Mouse (Mus musculus): ENCODE results near the gene Clcn6.
"Not testable (repeated sequence)": the region's sequence is repeated elsewhere in the genome, so short reads cannot be mapped to it uniquely, and the experiment has no call there.

Clcn6 gene

GRCm38 (mm10) chr4:148065702-148066400, 27.2 kb upstream of the Clcn6 start:
- no peak for DNase-seq

DNA sequence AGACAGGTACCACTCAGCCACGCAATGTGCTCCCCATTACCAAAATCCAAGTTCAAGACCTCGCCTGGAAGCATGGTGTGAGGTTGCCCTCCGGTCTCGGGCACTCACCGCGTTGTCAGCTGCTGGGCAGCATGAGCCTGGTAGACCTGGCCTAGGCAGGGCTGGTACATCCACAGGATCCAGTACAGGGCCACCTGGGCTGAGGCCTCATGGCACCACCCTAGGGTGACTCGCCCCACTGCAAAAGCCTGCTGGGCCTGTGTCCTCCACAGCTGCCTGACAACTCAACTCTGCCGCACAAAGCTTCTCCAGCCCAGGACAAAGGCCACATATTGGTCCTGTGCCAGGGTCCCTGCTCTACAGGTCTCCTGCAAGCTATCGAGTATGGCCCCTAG, 22.5 kb upstream of the Clcn6 start:
- no peak for DNase-seq

GRCm38 (mm10) chr4:148060120-148061085, 21.8 kb upstream of the Clcn6 start:
- peak in 1 of 2 experiments; percentile 42 for DNase-seq

GRCm38 (mm10) chr4:148058993-148059392, 20.4 kb upstream of the Clcn6 start:
- DNase-seq, result no peak

DNA sequence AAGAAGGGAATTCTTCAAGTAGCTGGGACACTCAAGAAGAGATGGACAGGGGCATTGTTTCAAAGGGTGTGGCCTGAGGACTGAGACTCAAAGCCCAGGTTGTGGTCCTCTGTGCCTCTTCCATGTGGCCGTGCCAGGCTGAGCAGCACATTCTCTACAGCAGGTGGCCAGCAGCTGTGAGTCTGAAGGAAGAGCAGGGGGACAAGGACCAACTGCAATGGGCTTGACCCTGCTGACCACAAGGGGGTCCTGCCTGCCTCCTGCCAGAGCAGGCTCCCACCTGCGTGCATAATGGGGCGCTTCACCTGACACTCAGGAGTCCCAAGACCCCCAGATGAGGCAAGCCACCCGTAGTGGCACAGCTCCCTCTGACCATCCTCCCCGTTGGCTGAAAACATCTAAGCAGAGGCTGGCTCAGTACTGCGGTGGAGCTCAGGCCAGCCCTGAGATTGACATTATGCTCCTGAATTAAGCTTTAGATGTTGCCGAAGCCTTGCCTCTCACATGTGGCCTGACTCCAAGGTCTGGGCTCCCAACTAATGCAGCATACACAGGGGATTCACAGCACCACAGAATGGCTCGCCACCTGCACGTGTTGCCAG, 19.7 kb upstream of the Clcn6 start:
- no peak for DNase-seq

DNA sequence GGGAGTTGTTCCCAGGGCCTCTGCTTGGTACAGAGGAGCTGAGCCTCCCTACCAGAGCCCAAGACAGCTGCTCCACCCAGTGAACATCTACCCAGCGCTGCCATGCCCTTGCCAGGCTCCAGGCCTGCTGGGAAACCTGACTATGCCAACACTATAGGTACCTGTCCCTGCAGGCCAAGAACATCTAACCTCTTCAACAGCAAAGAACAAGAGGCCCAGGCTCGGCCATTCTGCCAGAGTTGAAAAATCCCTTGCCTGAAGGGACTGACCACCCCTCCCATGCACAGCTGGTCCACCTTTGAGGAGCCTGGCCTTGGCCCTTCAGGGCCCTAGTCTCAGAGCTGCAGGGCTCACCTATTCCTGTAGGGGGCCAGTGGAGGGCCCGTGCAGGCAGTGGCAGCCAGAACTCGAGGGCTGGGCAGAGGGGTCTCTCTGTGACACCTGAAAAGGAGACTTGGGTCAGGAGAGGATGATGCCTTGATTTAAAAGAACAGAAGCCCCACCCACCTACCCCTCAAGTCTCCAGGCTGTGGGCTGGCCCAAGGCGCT, 19.1 kb upstream of the Clcn6 start:
- DNase-seq, result no peak

- peak in 1 of 2 experiments; percentile 42 for DNase-seq
These were observed 18.2 kb upstream of the Clcn6 start for GRCm38 (mm10) chr4:148056801-148057200.

- no peak for DNase-seq
These were observed 17.6 kb upstream of the Clcn6 start for GRCm38 (mm10) chr4:148056246-148056645.

GRCm38 (mm10) chr4:148054961-148055695, 16.5 kb upstream of the Clcn6 start:
- peak; percentile 59 to 64 for DNase-seq

- DNase-seq, result no peak
These were observed 14.8 kb upstream of the Clcn6 start for GRCm38 (mm10) chr4:148053417-148053920.

- DNase-seq, result no peak
These were observed 14.4 kb upstream of the Clcn6 start for GRCm38 (mm10) chr4:148052976-148053375.

DNA sequence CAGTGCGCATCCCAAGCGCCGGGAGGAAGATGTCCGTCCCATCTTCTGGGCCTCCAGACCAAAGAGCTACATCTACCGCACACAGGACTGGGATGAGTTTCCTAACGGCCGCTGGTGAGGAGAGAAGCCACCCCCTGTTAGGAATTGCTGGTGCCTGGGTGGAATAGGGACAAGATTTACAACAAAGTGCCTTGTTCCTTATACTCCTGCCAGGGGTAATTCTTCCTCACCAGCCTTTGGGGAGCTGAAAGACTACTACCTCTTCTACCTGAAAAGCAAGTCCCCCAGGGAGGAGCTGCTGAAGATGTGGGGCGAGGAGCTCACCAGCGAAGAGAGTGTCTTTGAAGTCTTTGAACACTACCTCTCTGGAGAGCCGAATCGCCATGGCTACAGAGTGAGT, 13.3 kb upstream of the Clcn6 start:
- no peak for DNase-seq

DNA sequence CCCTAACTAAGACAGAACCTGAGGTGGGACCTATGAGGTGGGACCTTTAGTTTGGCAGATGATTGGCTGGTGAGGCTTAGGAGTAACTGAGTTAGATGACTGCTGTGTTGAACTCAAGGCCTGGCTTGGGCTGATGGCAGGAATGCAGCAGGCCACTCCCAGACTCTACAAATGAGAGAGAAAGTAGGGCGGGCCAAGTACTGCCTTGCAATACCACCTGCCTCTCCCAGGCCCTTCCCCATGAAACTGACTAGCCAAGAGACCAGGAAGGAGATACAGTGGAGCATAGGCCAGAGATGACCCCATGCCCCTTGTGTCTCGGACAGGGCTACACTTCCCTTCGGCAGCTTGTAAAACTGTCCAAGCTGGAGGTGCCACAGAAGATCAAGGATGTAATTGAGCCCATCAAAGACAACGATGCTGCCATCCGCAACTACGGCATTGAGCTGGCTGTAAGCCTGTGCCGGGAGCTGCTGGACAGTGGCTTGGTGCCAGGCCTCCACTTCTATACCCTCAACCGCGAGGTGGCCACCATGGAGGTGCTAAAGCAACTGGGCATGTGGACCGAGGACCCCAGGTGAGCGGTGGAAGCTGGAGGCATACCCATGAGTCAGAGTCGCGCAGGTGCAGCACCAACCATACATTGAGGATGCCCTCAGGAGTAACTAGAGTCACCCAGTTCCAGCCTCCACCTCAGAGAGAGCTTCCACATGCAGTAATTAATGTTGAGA, 12.6 kb upstream of the Clcn6 start:
- no peak for DNase-seq

DNA sequence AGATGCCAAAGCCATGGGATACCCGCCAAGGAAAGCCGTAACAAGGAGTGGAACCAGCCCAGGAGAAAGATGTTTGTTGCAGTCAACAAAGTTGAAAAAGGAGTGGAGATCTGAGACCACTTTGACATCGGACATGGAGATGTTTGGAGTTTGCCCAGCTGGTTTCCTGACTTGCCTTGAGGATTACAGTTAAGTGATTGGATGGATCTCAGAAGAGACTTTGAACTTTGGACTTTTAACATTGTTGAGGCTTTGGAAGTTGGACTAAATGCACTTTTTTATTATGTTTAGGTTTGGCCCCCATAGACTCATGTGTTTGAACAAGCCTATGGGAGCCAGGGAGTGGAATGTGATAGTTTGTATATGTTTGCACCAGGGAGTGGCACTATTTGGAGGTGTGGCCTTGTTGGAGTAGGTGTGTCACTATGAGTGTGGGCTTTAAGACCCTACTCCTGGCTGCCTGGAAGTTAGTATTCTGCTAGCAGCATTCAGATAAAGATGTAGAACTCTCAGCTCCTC, 11.8 kb upstream of the Clcn6 start:
- not testable (repeated sequence) for DNase-seq

GRCm38 (mm10) chr4:148046450-148047031, 7.9 kb upstream of the Clcn6 start:
- no peak for DNase-seq

DNA sequence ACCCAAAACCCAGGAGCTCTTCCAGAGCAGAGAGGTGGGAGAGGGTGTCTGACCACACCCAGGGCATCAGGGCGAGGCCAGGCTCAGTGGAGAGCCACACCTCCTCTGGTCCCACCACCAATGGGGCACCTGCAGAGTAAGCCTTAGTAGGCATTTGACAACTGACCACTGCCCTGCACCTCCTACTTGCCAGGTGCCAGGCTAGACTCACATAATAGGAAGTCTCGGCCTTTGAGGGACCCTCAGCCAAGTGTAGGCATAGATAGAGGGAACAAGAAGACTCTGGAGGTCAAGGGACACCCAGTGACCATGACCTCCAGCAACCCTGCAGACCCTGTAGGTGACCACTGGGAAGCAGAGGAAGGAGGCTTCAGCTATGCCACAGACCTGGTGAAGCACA, 5.5 kb upstream of the Clcn6 start:
- DNase-seq, result no peak

GRCm38 (mm10) chr4:148043327-148043726, 4.7 kb upstream of the Clcn6 start:
- DNase-seq, result not testable (repeated sequence)

DNA sequence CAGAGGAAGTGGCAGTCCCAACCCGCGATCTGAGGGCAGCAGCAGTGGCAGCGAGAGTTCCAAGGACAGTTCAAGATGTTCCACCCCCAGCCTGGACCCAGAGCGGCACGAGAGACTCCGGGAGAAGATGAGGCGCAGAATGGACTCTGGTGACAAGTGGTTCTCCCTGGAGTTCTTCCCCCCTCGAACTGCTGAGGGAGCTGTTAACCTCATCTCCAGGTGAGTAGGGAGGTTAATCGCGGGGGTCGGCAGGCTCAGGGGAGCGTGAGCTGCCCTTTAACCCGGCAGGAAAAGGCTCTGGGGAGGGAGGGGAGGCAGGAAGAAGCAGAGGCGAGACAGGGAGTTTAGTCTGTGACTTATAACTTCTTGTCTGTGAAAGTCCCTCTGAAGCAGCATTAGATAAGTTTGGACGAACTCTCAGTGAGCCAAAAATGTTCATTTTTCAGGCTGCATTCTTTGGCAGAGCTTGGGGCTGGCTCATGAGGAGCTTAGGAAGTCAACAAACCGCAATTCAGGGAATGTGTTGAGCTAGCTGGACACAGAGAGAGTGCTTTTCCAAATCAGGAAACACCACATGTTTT, 3.1 kb upstream of the Clcn6 start:
- no peak for DNase-seq

- peak in 1 of 2 experiments; percentile 52 for DNase-seq
These were observed 2.5 kb upstream of the Clcn6 start for GRCm38 (mm10) chr4:148040933-148041610.
